Mouse (Mus musculus) liver, embryonic 12.5 days (tissue): ENCODE measurements around the gene Dhx34. TPM values are rescaled to one million over a fixed set of nuclear protein-coding genes. Genes with fewer than 3 reads are reported as not detected.

ENCODE experiments used
- ATAC-seq: fragments of 200-750 bp; cut with Nextera tagmentation; 2 replicates; pipeline ENCODE4 v1.8.0; 2017; ENCODE audit warnings: moderate number of reproducible peaks, mild to moderate bottlenecking, moderate library complexity
- H3K27ac ChIP-seq: fragments of 300-500 bp; sonication (generic); 2 replicates; pipeline ENCODE4 v1.5.1; 2016; ENCODE audit warnings: mild to moderate bottlenecking
- H3K27me3 ChIP-seq: fragments of 300-500 bp; sonication (generic); replicated peaks from 2 replicates; pipeline ENCODE4 v1.6.1; 2016; ENCODE audit warnings: mild to moderate bottlenecking, moderate library complexity
- H3K36me3 ChIP-seq: fragments of 300-500 bp; sonication (generic); 2 replicates; pipeline ENCODE4 v1.6.1; 2016; ENCODE audit warnings: mild to moderate bottlenecking, moderate library complexity
- H3K4me1 ChIP-seq: fragments of 300-500 bp; sonication (generic); 2 replicates; pipeline ENCODE4 v1.6.1; 2016
- H3K4me2 ChIP-seq: fragments of 300-500 bp; sonication (generic); 2 replicates; pipeline ENCODE4 v1.6.1; 2016; ENCODE audit warnings: mild to moderate bottlenecking, moderate library complexity
- H3K4me3 ChIP-seq: fragments of 300-500 bp; sonication (generic); 2 replicates; pipeline ENCODE4 v1.5.1; 2016; ENCODE audit warnings: mild to moderate bottlenecking, moderate library complexity
- H3K9ac ChIP-seq: fragments of 300-500 bp; sonication (generic); 2 replicates; pipeline ENCODE4 v1.6.1; 2016; ENCODE audit warnings: mild to moderate bottlenecking, moderate library complexity
- H3K9me3 ChIP-seq: fragments of 300-500 bp; sonication (generic); replicated peaks from 2 replicates; pipeline ENCODE4 v1.6.1; 2016; ENCODE audit warnings: mild to moderate bottlenecking, moderate library complexity
- WGBS: fragments of 180-500 bp; shearing (Covaris S2); methylation state at CpG from one replicate; pipeline ENCODE4 v1.1.7; 2016; ENCODE audit not compliant: insufficient replicate concordance; 5-methylcytosine and 5-hydroxymethylcytosine counted together
- polyA plus RNA-seq: library from polyadenylated mRNA; unstranded; fragments of >200 nt; fragmentation: Nextera tagmentation; extraction: Ambion mirVana; gene quantifications from 2 replicates; pipeline ENCODE4 v1.2.1, GENCODE M21; 2016

Dhx34 gene
- polyA plus RNA-seq, 1 experiment from 2014 or later: 9.5 TPM

DNA sequence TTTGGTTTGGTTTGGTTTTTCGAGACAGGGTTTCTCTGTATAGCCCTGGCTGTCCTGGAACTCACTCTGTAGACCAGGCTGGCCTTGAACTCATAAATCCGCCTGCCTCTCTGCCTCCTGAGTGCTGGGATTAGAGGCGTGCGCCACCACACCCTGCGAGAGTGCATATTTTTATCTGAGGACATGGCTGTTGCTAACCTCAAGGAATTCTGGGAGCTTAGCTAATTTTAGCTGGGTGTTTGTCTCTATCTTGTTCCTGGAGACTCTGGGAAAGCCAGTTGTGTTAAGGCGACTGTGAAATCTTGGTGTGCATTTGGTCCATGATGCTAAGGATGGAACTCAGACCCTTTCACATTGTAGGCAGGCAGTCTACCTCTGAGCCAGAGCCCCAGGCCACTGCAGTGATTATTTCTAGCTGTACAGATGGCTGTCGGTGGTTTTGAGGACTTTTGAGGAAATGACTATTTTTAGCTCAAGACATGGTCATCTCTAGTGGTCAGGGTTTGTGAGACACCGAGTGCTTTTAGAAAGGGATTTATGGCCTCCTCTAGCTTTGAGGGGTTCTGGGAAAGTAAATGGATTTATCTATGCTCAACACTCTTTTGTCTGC lies 65.6 kb downstream of the Dhx34 start:
- Histone ChIP-seq H3K4me1 (no peaks in the 10 kb centered on the region), H3K9me3 (no peaks in the 10 kb centered on the region; the same call in 1 of the 2 replicates), H3K27ac (no peak overlapping the region), H3K4me2 (no peak overlapping the region), H3K27me3 (peaks cover 40% of the 10 kb centered on the region), H3K9ac (no peak overlapping the region), H3K4me3 (no peak overlapping the region), H3K36me3 (no peaks in the 10 kb centered on the region)
- ATAC-seq: no peak
- WGBS: 38% methylated on average over 8 of the region's 8 CpGs

DNA sequence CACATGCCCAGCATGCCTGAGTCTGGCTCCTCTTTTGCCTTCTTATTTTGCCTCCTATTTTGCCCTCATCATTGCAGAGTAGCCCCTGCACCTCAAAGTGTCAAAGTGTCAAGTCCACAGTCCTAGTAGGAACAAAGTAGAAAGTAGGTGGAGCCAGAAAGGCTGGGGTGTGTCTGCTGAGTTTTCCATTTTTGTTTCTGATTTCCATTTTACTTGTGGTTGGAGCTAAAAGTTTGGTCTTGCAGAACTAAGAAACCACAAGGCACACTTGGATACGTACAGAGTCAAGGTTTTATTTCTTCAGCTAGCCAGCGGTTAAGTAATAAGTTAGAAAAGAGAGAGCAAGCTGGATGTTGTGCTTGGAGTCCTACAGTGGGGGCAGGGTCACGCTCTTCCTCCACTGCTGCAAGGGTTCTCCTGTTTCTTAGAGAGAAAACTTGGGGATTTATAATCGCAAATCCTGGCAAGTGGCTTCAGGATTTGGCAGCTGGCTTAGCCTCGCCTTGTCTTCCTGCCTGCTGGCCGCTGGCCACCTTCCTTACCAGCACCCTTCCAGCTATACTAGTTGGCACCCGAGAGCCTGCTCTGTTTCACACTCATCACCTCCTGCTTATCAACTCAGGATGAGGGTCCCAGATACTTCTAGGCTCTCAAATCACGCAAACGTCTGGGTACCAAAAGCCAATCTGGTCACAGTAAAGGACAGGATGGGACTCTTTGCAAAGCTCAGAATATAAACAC lies 66.5 kb downstream of the Dhx34 start:
- Histone ChIP-seq H3K4me3 (no peak overlapping the region), H3K4me2 (no peak overlapping the region), H3K27ac (no peak overlapping the region), H3K27me3 (peaks cover 37% of the 10 kb centered on the region), H3K36me3 (no peaks in the 10 kb centered on the region), H3K9ac (no peak overlapping the region), H3K9me3 (no peaks in the 10 kb centered on the region), H3K4me1 (no peaks in the 10 kb centered on the region)
- 48% methylated on average over 9 of the region's 9 CpGs for WGBS
- no peak for ATAC-seq

DNA sequence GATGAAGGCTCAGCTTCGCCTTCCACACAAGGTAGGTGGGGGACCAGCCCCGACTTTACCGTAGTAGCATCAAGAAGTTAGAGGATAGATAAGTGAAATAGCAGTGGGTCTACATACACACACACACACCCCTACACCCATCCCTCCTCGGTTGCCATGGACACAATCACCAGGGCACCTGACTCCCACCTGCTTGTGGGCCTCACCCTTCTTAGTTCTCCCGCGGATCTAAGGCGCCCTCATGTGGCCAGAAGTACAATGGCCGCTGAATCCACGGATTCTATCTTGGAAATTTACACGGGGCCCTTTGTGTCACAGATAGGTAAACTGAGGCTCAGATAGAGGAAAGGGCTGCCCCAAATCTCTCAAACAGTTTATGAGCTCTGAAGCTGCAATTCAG lies 68.3 kb downstream of the Dhx34 start:
- H3K4me3 ChIP-seq: no peak overlapping the region
- H3K36me3 ChIP-seq: no peaks in the 10 kb centered on the region
- peak; percentile 55; the same call in 1 of the 2 replicates for ATAC-seq
- peaks cover 22% of the 10 kb centered on the region for H3K27me3 ChIP-seq
- 19% methylated on average over 10 of the region's 10 CpGs for WGBS
- no peak overlapping the region for H3K27ac ChIP-seq
- H3K4me2 ChIP-seq: no peak overlapping the region
- H3K9me3 ChIP-seq: no peaks in the 10 kb centered on the region
- no peaks in the 10 kb centered on the region for H3K4me1 ChIP-seq
- H3K9ac ChIP-seq: no peak overlapping the region

DNA sequence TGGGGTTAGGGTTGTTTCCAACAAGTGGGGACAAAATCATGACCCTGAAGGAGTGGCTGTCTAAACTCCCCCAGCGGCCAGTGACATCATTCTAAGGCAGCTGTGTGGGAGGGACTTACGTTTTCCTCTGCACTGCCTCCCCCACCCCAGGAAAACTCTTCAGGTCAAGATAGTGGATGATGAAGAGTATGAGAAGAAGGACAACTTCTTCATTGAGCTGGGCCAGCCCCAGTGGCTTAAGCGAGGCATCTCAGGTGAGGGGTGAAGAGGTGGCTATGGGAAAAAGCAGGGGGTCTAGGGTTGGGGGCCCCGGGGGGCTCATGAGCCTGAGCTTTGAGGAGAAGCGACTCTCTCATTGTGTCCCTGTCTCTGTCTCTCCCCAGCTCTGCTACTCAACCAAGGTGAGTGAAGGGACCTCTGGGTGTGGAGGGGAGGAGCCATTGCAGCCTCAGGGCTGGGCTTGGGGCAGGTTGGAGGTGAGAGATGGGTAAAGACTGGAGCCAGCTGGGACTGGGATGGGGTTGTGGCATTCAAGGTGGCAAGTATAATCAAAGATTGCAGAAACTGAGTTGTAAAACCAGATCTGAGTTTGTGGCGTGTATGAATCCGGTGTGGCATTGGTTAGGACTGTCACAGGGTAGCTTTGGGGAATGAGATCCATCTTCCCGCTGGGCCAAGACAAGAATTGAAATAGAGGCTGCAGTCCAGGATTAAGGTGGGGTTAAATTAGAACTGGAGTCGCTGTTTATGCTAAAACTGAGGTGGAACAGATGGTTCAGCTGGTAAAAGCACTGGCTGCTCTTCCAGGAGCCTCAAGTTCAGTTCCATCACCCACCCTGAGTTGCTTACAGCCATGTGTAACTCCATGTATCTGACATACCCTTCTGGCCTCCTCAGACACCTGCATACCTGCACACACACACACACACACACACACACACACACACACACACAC lies 71.4 kb downstream of the Dhx34 start:
- Histone ChIP-seq H3K4me1 (no peaks in the 10 kb centered on the region), H3K27ac (no peak overlapping the region), H3K9ac (no peak overlapping the region), H3K4me2 (no peak overlapping the region), H3K36me3 (no peaks in the 10 kb centered on the region), H3K9me3 (no peaks in the 10 kb centered on the region), H3K4me3 (no peak overlapping the region), H3K27me3 (peaks cover 35% of the 10 kb centered on the region)
- ATAC-seq: no peak
- 46% methylated on average over 9 of the region's 9 CpGs for WGBS

DNA sequence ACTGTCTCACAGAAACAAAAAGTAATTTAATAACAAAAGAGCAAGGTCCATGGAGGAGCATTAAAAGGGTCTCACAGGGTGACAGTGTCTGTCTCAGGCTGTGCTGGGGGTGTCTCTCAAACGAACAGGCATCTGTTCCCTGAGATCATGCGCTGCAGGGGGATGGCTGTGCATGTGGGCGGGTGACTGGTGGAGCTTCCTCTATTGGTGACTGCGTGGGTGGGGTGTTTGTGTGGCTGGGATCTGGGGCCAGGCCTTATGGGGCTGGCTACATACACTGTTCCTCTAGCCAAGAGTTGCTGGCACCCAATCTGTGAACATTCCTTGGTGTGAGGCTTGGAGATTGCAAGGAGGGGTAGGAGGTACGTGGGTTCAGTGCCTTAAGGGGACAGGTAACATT lies 72.6 kb downstream of the Dhx34 start:
- H3K9me3 ChIP-seq: no peaks in the 10 kb centered on the region
- no peaks in the 10 kb centered on the region for H3K36me3 ChIP-seq
- no peak overlapping the region for H3K9ac ChIP-seq
- H3K4me3 ChIP-seq: no peak overlapping the region
- 34% methylated on average over 5 of the region's 5 CpGs for WGBS
- H3K4me2 ChIP-seq: no peak overlapping the region
- H3K4me1 ChIP-seq: no peaks in the 10 kb centered on the region
- H3K27me3 ChIP-seq: peaks cover 45% of the 10 kb centered on the region
- no peak overlapping the region for H3K27ac ChIP-seq
- ATAC-seq: no peak

DNA sequence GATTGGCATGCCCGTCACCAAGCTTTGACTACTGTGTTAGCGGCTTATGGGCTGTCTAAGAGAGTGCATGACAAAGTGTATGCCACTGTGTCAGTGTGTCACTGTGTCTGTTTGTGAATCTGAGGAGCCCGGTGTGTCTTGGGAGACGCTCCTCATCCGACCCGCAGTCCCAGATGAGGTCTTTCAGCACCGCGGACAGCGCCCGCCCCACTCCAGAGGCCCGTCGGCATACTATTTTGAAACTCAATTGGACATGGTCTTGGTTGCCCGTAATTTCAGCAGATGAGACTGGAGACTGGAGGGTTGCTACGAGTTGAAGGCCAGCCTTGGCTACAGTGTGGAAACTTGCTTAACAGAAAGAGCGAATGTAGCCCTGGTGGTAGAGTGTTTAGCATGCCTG lies 74.2 kb downstream of the Dhx34 start:
- Histone ChIP-seq H3K27ac (no peak overlapping the region), H3K4me1 (no peaks in the 10 kb centered on the region), H3K4me3 (no peak overlapping the region), H3K36me3 (no peaks in the 10 kb centered on the region), H3K9ac (no peak overlapping the region), H3K27me3 (peaks cover 45% of the 10 kb centered on the region), H3K9me3 (no peaks in the 10 kb centered on the region), H3K4me2 (no peak overlapping the region)
- no peak for ATAC-seq
- WGBS: 14% methylated on average over 15 of the region's 15 CpGs

Other genes starting within 250 kb of the Dhx34 start
- gene Bicra, start 174.1 kb downstream of the Dhx34 start, polyA plus RNA-seq: 2.9 and 3.3 TPM in 2 replicates
- gene Zfp541, start 160.2 kb downstream of the Dhx34 start, polyA plus RNA-seq: not detected in 2 replicates
- 163 and 165 TPM in 2 replicates for gene Napa, start 123.6 kb downstream of the Dhx34 start, polyA plus RNA-seq
- gene Kptn, start 102.1 kb downstream of the Dhx34 start, polyA plus RNA-seq: 13.4 and 15.0 TPM in 2 replicates
- not detected in 2 replicates for gene Slc8a2, start 92.2 kb downstream of the Dhx34 start, polyA plus RNA-seq
- 4.4 and 5.7 TPM in 2 replicates for gene Meis3, start 46.9 kb downstream of the Dhx34 start, polyA plus RNA-seq
- gene C5ar2, start 22.1 kb upstream of the Dhx34 start, polyA plus RNA-seq: 1.6 and 1.7 TPM in 2 replicates
- gene C5ar1, start 37.5 kb upstream of the Dhx34 start, polyA plus RNA-seq: 1.7 and 2.1 TPM in 2 replicates
- gene Inafm1, start 51.6 kb upstream of the Dhx34 start, polyA plus RNA-seq: 8.6 and 8.8 TPM in 2 replicates
- gene Ccdc9, start 64.8 kb upstream of the Dhx34 start, polyA plus RNA-seq: 29.7 and 30.0 TPM in 2 replicates
- gene Bbc3, start 86.4 kb upstream of the Dhx34 start, polyA plus RNA-seq: 5.9 and 7.6 TPM in 2 replicates
- 182 and 187 TPM in 2 replicates for gene Sae1, start 165.8 kb upstream of the Dhx34 start, polyA plus RNA-seq
- gene Zc3h4, start 178.9 kb upstream of the Dhx34 start, polyA plus RNA-seq: 14.5 and 17.6 TPM in 2 replicates
- 43.9 and 48.0 TPM in 2 replicates for gene Tmem160, start 230.7 kb upstream of the Dhx34 start, polyA plus RNA-seq